Mouse (Mus musculus) embryonic facial prominence, embryonic 13.5 days (tissue): ENCODE measurements at regions not wholly inside any gene's neighbourhood (a gene's known extent, or its start where the extent isn't known, plus 50 kb on each side); places are given as distances from the start of the nearest gene placed in this dataset.
A peak's percentile ranks its signal among the peaks of the same experiment; 100 is the strongest.

ENCODE experiments used
- ATAC-seq: fragments of 200-750 bp; cut with Nextera tagmentation; 2 replicates; pipeline ENCODE4 v1.8.0; 2017; ENCODE audit warnings: low read depth; ENCODE audit not compliant: insufficient number of reproducible peaks, insufficient read depth, low FRiP score, low TSS enrichment
- H3K27ac ChIP-seq: fragments of 300-500 bp; sonication (generic); 2 replicates; pipeline ENCODE4 v1.5.1; 2015; ENCODE audit warnings: moderate library complexity, mild to moderate bottlenecking, inconsistent platforms
- H3K27me3 ChIP-seq: fragments of 300-500 bp; sonication (generic); 2 replicates; pipeline ENCODE4 v1.6.1; 2015; ENCODE audit warnings: mild to moderate bottlenecking, inconsistent platforms
- H3K36me3 ChIP-seq: fragments of 300-500 bp; sonication (generic); 2 replicates; pipeline ENCODE4 v1.6.1; 2015; ENCODE audit warnings: mild to moderate bottlenecking, inconsistent platforms
- H3K4me1 ChIP-seq: fragments of 300-500 bp; sonication (generic); 2 replicates; pipeline ENCODE4 v1.6.1; 2015; ENCODE audit warnings: inconsistent platforms
- H3K4me2 ChIP-seq: fragments of 300-500 bp; sonication (generic); 2 replicates; pipeline ENCODE4 v1.6.1; 2015; ENCODE audit warnings: moderate library complexity, mild to moderate bottlenecking, inconsistent platforms
- H3K4me3 ChIP-seq: fragments of 300-500 bp; sonication (generic); 2 replicates; pipeline ENCODE4 v1.5.1; 2015; ENCODE audit warnings: mild to moderate bottlenecking, inconsistent platforms
- H3K9ac ChIP-seq: fragments of 300-500 bp; sonication (generic); 2 replicates; pipeline ENCODE4 v1.6.1; 2015; ENCODE audit warnings: mild to moderate bottlenecking, inconsistent platforms
- H3K9me3 ChIP-seq: fragments of 300-500 bp; sonication (generic); 2 replicates; pipeline ENCODE4 v1.6.1; 2016; ENCODE audit warnings: inconsistent platforms
- WGBS: fragments of 180-500 bp; shearing (Covaris S2); methylation state at CpG from one replicate; pipeline ENCODE4 v1.1.7; 2015; ENCODE audit warnings: mixed read lengths; 5-methylcytosine and 5-hydroxymethylcytosine counted together

DNA sequence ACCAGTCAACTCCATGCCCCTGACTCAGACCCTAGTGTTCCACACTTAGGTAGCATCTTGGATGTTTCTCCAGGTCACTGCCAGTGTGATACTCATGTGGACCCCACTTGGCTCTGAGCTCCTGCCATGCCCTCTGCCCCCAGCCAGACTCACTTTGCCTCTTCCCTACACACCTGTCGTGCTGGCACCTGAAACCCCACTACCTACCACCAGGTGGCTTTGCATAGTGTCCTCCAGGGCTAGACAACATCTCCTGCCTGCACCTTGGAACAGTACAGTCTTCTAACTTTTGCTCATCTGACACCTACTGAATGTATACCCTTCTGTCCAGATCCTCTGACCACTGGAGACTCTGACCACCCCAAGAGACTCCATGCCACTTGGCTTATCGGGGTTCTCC lies 80.6 kb downstream of the Fam53a start:
- H3K4me2 ChIP-seq = no peak overlapping the region
- no peaks in the 10 kb centered on the region for H3K36me3 ChIP-seq
- H3K4me3 ChIP-seq = no peak overlapping the region
- no peak for ATAC-seq
- WGBS = 67% methylated on average over 2 of the region's 2 CpGs
- H3K27me3 ChIP-seq = peaks cover 16% of the 10 kb centered on the region
- H3K9me3 ChIP-seq = no peaks in the 10 kb centered on the region
- no peaks in the 10 kb centered on the region for H3K4me1 ChIP-seq
- no peak overlapping the region for H3K27ac ChIP-seq
- H3K9ac ChIP-seq = no peak overlapping the region

DNA sequence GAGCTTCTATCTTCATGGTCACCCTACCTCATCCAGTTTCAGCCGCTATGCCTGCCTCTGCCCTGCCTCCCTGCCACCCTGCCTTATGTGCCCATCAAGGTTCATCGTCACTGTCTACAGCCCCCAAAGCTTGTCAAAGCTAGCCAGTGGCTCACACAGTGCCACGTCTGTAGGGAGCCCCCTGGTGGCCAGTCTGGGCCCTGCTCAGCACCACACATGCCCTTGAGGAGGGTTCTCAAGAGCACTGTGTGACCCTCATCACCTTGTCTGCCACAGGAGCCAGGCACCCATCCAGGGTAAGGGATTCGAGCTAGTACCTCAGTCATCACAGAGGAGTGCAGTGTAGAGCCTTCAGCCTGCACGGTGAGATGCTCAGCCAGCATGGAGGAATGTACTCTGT lies 86.1 kb downstream of the Fam53a start:
- H3K27me3 ChIP-seq = peaks cover 66% of the 10 kb centered on the region
- no peaks in the 10 kb centered on the region for H3K36me3 ChIP-seq
- H3K9ac ChIP-seq = no peak overlapping the region
- WGBS = 19% methylated on average over 5 of the region's 5 CpGs
- no peaks in the 10 kb centered on the region for H3K9me3 ChIP-seq
- H3K4me2 ChIP-seq = no peak overlapping the region
- ATAC-seq = no peak
- no peak overlapping the region for H3K27ac ChIP-seq
- no peak overlapping the region for H3K4me3 ChIP-seq
- no peaks in the 10 kb centered on the region for H3K4me1 ChIP-seq

- H3K27ac ChIP-seq = no peak overlapping the region
- H3K4me2 ChIP-seq = no peak overlapping the region
- H3K27me3 ChIP-seq = peaks cover 69% of the 10 kb centered on the region
- no peaks in the 10 kb centered on the region for H3K4me1 ChIP-seq
- no peak for ATAC-seq
- no peaks in the 10 kb centered on the region for H3K36me3 ChIP-seq
- H3K9me3 ChIP-seq = no peaks in the 10 kb centered on the region
- no peak overlapping the region for H3K9ac ChIP-seq
- WGBS = 78% methylated on average over 3 of the region's 3 CpGs
- H3K4me3 ChIP-seq = no peak overlapping the region
These were observed 86.8 kb downstream of the Fam53a start for GRCm38 (mm10) chr5:33542643-33543042.

DNA sequence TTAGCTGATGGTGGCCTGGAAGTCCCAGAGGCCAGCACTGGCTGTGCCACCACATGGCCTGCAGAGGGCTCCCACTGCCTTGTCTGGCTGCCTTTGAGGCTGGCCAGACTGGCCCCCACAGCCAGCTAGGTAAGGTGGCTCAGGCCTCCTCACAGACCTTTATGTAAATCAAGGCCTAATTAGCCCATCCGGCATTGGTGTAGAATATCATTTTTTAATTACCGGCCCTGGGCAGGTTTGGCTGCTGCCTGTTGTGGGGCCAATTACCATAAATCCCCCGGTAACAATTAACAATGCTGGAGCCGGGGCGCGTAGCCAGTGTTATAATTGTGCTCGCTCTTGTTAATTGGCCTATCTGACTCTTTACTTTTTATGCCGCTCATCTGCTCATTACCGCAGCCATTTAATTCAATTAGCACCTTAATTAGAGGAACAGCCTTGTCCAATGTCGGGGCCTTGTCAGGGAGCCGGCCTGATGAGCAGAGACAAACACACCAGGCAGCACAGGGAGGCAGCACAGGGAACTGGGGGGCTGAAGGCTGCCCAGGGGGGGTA lies 87.4 kb downstream of the Fam53a start:
- Histone ChIP-seq H3K9ac (no peak overlapping the region), H3K4me1 (no peaks in the 10 kb centered on the region), H3K27me3 (peaks cover 75% of the 10 kb centered on the region), H3K9me3 (no peaks in the 10 kb centered on the region), H3K4me2 (no peak overlapping the region), H3K4me3 (no peak overlapping the region), H3K36me3 (no peaks in the 10 kb centered on the region), H3K27ac (no peak overlapping the region)
- 45% methylated on average over 11 of the region's 11 CpGs for WGBS
- ATAC-seq = no peak

- no peaks in the 10 kb centered on the region for H3K36me3 ChIP-seq
- H3K4me3 ChIP-seq = no peak overlapping the region
- H3K27ac ChIP-seq = no peak overlapping the region
- no peaks in the 10 kb centered on the region for H3K9me3 ChIP-seq
- WGBS = 44% methylated on average over 23 of the region's 23 CpGs
- H3K27me3 ChIP-seq = peaks cover 93% of the 10 kb centered on the region
- ATAC-seq = no peak
- no peak overlapping the region for H3K9ac ChIP-seq
- H3K4me1 ChIP-seq = no peaks in the 10 kb centered on the region; the same call in 1 of the 2 replicates
- H3K4me2 ChIP-seq = peak overlapping the region; percentile 12
These were observed 89.2 kb downstream of the Fam53a start for GRCm38 (mm10) chr5:33540259-33540658.

- Histone ChIP-seq H3K4me2 (no peak overlapping the region), H3K9me3 (no peaks in the 10 kb centered on the region), H3K27me3 (peaks cover 100% of the 10 kb centered on the region), H3K27ac (no peak overlapping the region), H3K9ac (no peak overlapping the region), H3K4me1 (peaks cover 9% of the 10 kb centered on the region), H3K4me3 (no peak overlapping the region), H3K36me3 (no peaks in the 10 kb centered on the region)
- ATAC-seq = no peak
- 17% methylated on average over 8 of the region's 8 CpGs for WGBS
These were observed 92.0 kb downstream of the Fam53a start for GRCm38 (mm10) chr5:33537429-33537828.

DNA sequence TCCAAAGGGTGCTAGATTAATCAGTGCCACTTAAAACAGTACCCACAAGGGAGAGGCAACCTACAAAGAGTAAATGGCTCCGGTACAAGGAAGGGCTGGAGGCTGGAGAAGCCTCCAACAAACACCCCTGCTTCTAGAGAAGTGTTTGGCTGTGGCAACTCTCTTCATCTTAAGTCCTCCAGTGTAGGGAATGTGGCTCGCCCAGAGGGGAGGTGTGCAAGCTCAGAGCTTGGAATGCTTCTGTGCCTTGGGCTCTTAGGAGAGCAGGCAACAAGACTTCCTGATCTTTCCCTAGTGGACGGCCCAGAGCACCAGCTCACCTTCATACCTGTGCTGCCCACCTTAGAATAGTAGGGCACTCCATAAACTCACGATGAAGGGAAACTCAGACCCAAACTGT lies 92.4 kb downstream of the Fam53a start:
- Histone ChIP-seq H3K36me3 (no peaks in the 10 kb centered on the region), H3K27me3 (peaks cover 99% of the 10 kb centered on the region), H3K9me3 (no peaks in the 10 kb centered on the region), H3K4me2 (no peak overlapping the region), H3K4me3 (no peak overlapping the region), H3K27ac (no peak overlapping the region), H3K4me1 (peaks cover 9% of the 10 kb centered on the region), H3K9ac (no peak overlapping the region)
- no peak for ATAC-seq
- WGBS = 58% methylated on average over 4 of the region's 4 CpGs

GRCm38 (mm10) chr5:33536261-33536660 lies 93.2 kb downstream of the Fam53a start:
- no peak overlapping the region for H3K9ac ChIP-seq
- ATAC-seq = no peak
- H3K27me3 ChIP-seq = peaks cover 98% of the 10 kb centered on the region
- 62% methylated on average over 4 of the region's 4 CpGs for WGBS
- H3K36me3 ChIP-seq = no peaks in the 10 kb centered on the region
- H3K4me1 ChIP-seq = peaks cover 9% of the 10 kb centered on the region
- no peak overlapping the region for H3K27ac ChIP-seq
- no peaks in the 10 kb centered on the region for H3K9me3 ChIP-seq
- H3K4me2 ChIP-seq = no peak overlapping the region
- no peak overlapping the region for H3K4me3 ChIP-seq

GRCm38 (mm10) chr5:33535145-33536010 lies 94.1 kb downstream of the Fam53a start:
- peaks cover 91% of the 10 kb centered on the region for H3K27me3 ChIP-seq
- no peak for ATAC-seq
- H3K4me3 ChIP-seq = peak overlapping the region; percentile 17
- no peaks in the 10 kb centered on the region for H3K36me3 ChIP-seq
- no peak overlapping the region for H3K27ac ChIP-seq
- 9% methylated on average over 21 of the region's 21 CpGs for WGBS
- H3K4me1 ChIP-seq = peaks cover 9% of the 10 kb centered on the region
- H3K9ac ChIP-seq = peak overlapping the region; percentile 27; the same call in 1 of the 2 replicates
- H3K4me2 ChIP-seq = peak overlapping the region; percentile 37
- H3K9me3 ChIP-seq = no peaks in the 10 kb centered on the region

- H3K27ac ChIP-seq = no peak overlapping the region
- H3K27me3 ChIP-seq = peaks cover 86% of the 10 kb centered on the region
- H3K9ac ChIP-seq = 0 out of 2 replicates have a peak overlapping the region, but pooled peaks have one; percentile 27
- peaks cover 12% of the 10 kb centered on the region for H3K4me1 ChIP-seq
- WGBS = 3% methylated on average over 13 of the region's 13 CpGs
- no peaks in the 10 kb centered on the region for H3K9me3 ChIP-seq
- H3K4me3 ChIP-seq = peak overlapping the region; percentile 9; the same call in 1 of the 2 replicates
- no peak for ATAC-seq
- peak overlapping the region; percentile 37 for H3K4me2 ChIP-seq
- H3K36me3 ChIP-seq = no peaks in the 10 kb centered on the region
These were observed 95.1 kb downstream of the Fam53a start for GRCm38 (mm10) chr5:33534345-33534744.

- Histone ChIP-seq H3K4me2 (no peak overlapping the region), H3K9ac (no peak overlapping the region), H3K36me3 (no peaks in the 10 kb centered on the region), H3K4me3 (no peak overlapping the region), H3K27me3 (peaks cover 86% of the 10 kb centered on the region), H3K9me3 (no peaks in the 10 kb centered on the region), H3K4me1 (peaks cover 12% of the 10 kb centered on the region), H3K27ac (no peak overlapping the region)
- no peak for ATAC-seq
- WGBS = 86% methylated on average over 4 of the region's 4 CpGs
These were observed 96.2 kb downstream of the Fam53a start for GRCm38 (mm10) chr5:33533185-33533584.

DNA sequence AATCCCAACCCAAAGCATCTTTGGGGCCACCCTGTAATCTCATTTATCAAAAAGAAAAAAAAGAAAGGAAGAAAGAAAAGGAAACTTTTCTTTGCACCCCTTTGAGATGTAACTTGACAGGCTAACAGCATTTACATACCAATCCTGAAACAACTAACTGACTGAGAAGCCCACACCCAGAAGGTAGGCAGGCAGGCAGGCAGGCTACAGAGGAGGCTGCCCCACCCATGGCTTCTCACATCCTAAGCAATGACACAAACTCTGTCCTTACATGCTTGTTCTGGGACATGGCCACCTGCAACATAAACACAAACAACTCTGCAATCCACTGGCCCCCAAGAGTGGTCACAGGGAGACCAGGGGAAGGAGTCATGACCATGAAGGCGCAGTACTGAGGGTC lies 97.5 kb upstream of the Nkx1-1 start:
- no peaks in the 10 kb centered on the region for H3K36me3 ChIP-seq
- no peaks in the 10 kb centered on the region for H3K9me3 ChIP-seq
- H3K4me2 ChIP-seq = no peak overlapping the region
- H3K4me3 ChIP-seq = no peak overlapping the region
- WGBS = 97% methylated on average over 1 of the region's 1 CpGs
- peaks cover 82% of the 10 kb centered on the region for H3K27me3 ChIP-seq
- no peak for ATAC-seq
- H3K9ac ChIP-seq = no peak overlapping the region
- peaks cover 12% of the 10 kb centered on the region for H3K4me1 ChIP-seq
- H3K27ac ChIP-seq = no peak overlapping the region
